Mouse (Mus musculus) cortical plate, adult 2 months (tissue): ENCODE data around the gene Med18.

Source experiments
- CTCF ChIP-seq: fragments of 200-500 bp; IDR thresholded peaks from 2 replicates; pipeline ENCODE4 v1.5.1; 2011; ENCODE audit warnings: mild to moderate bottlenecking, control low read depth, low read length; ENCODE audit not compliant: insufficient read depth; ENCODE audit errors: extremely low read depth
- POLR2A ChIP-seq: fragments of 200-500 bp; IDR thresholded peaks from 2 replicates; pipeline ENCODE4 v1.6.1; 2011; ENCODE audit warnings: mild to moderate bottlenecking, low read length, control low read depth; ENCODE audit not compliant: insufficient read depth; ENCODE audit errors: extremely low read depth

- TF ChIP-seq POLR2A = no peak
- no peak for TF ChIP-seq CTCF
These were observed 27.3 kb upstream of the Med18 start for GRCm38 (mm10) chr4:132491057-132491456.
